Mouse (Mus musculus) CD4-positive, CD25-positive, alpha-beta regulatory T cell, adult 2 months (primary cell): ENCODE measurements around the gene Pdzd2.

Experiments used
- DNase-seq: peaks from one replicate; pipeline ENCODE4 v3.0.0-alpha.2; 2012; ENCODE audit warnings: low read depth, low spot score

Gene Pdzd2

GRCm38 (mm10) chr15:12432320-12432719, 307.4 kb downstream of the Pdzd2 start:
- DNase-seq: no peak

DNA sequence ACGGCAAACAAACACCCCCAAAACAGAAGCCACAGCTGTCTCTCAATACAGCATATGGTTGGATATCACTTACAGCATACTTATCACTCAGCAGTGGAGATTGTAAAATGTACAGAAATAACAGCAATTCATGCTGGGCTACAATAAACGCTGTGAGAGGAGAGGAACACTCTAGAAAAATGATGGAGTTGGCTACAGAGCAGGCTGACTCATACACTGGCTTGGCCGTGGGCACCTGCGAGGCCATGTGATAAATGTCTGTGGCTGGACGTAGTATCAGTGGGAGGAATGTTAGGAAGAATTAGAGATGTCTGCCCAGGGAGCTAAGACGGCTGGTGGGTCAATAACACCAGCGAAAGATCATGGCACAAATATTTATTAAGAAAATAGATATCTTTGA, 308.0 kb downstream of the Pdzd2 start:
- DNase-seq: no peak

GRCm38 (mm10) chr15:12431188-12431587, 308.5 kb downstream of the Pdzd2 start:
- DNase-seq: no peak

DNA sequence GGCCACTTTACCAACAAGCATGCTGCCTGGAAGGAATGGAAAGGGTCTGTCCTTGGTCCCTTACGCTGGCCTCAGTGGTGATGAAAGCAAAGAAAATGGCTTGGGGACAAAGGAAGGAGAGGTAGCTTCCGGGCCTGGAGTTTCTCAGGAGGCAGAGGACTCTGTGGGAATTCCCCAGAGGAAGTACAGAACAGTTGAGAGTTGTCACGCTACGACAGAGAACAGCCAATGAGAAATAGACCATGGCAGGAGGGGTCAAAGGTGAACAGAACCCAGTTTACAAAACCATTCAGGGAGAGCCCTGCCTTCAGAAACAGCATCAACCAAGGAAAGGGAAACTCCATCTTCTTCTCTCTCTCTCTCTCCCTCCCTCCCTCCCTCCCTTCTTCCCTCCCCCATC, 309.1 kb downstream of the Pdzd2 start:
- DNase-seq: no peak

- DNase-seq: no peak
Measured at GRCm38 (mm10) chr15:12429572-12430431, 309.9 kb downstream of the Pdzd2 start.

GRCm38 (mm10) chr15:12427818-12428217, 311.9 kb downstream of the Pdzd2 start:
- DNase-seq: no peak

- no peak for DNase-seq
Measured at GRCm38 (mm10) chr15:12426342-12426741, 313.4 kb downstream of the Pdzd2 start.

DNA sequence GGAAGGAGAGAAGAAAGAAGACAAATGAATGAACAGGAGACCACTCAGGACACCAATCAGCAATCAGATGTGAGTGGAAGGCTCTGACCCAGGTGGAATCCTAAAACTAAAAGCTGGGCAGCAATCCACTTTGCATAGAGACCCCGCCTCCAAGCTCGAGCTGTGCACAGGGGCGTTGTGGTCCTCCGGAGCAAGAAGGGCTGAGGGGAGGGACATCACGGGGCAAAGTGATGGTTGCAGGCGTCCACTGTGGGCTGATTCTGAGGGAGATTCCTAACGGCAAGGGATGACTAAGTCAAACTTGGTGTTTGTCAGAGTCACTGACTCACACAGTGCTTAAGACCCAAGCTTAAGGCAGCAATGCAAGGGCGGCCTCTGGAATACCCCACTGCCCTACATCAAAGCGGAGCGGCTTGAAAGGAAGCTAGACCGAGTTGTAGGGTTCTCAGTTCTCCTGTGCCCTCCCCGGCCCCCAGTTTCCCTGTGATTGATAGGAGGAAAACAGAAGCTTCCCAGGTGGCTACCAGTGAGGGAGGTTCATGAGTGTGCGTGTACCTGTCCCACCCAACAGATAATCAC, 314.6 kb downstream of the Pdzd2 start:
- no peak for DNase-seq

DNA sequence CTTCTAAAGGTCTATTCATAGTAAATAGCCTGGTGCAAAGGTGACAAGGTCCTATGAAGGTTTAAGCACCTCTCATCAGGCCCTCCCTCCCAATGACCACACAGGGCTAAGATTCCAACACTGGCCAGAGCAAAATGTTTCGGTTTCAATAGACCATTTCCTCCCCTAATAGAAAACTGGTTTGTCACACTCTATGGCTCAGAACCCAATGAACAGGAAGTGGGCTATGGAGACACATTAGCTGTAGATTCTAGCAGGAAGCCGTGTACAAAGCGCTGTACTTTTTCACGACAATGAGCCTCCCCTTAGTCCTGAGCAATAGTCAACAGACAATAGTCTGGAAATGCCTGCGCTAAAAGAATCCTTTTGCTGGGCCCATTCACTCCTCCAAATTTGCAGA, 315.5 kb downstream of the Pdzd2 start:
- DNase-seq: peak; percentile 56

DNA sequence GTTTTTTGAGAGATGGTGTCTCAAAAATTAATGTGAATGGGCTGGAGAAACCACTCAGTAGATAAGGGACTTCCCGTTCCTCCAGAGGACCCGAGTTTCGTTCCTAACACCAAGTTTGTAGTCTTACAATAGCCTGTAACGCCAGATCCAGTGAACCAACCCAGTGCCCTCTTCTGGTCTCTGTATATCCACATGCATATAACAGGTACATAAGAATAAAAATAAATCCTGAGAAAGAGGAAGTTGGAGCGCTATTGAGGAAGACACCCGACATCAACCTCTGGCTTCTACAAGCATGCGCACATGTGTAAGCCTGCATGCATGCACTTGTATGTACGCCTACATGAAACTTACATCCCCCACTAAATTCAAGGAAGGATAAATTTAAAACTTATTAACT, 318.8 kb downstream of the Pdzd2 start:
- no peak for DNase-seq

GRCm38 (mm10) chr15:12420376-12420775, 319.3 kb downstream of the Pdzd2 start:
- no peak for DNase-seq

DNA sequence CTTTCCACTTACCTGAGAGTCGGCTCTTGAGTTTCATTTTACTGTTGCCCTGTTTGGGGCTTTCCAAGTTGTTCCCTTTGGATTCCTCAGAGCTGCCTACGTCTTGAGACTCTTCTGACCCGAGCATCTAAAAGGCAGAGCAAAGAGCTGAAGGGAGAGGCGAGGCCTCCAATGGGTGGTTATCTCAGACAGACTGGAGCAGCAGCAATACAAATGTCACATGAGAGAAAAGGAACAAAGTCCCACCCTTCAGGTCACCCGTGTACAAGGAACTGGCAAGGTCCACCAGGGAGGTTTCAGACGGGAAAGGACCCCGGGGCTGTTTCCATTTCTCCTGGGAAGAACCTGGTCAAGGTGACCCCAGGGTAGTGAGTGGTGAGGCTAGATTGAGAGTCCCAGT, 320.3 kb downstream of the Pdzd2 start:
- DNase-seq: no peak

GRCm38 (mm10) chr15:12415536-12416200, 324.1 kb downstream of the Pdzd2 start:
- no peak for DNase-seq

DNA sequence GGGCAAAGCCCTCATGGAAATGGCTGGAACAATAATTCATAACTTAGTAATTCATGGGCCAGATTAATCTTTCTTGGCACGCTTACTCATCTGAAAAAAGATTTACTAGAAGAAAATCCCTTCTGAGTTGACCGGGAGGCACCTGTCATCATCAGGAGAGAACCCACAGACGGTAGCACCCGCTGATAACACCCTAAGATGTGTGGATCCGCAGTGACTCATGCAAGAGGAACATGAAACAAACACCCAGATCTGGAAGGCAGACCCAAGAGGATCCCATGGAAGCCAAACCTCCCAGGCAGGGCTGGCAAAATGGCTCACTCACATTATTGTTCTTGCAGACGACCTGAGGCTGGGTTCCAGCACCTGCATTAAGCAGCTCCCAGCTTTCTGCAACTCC, 325.0 kb downstream of the Pdzd2 start:
- no peak for DNase-seq

DNA sequence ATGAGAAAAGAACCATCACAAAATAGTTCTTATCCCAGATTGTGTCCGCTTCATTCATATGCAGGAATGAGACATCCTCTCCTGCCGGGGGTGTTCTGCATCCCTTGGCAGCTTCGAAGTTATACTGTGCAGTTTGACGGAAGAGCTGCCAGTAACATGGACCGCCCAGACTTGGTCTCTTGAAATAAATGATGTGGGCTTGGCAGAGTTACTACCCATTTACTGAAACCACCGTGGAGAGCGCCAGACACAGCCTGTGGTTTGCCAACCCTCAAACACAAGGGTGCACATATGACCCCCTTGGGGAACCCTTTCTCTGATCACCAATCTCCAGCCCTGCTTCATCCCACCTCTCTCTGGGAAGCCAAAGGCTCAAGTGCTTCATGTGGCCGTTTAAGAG, 331.5 kb downstream of the Pdzd2 start:
- no peak for DNase-seq

- DNase-seq: no peak
Measured at GRCm38 (mm10) chr15:12405592-12405991, 334.1 kb downstream of the Pdzd2 start.

DNA sequence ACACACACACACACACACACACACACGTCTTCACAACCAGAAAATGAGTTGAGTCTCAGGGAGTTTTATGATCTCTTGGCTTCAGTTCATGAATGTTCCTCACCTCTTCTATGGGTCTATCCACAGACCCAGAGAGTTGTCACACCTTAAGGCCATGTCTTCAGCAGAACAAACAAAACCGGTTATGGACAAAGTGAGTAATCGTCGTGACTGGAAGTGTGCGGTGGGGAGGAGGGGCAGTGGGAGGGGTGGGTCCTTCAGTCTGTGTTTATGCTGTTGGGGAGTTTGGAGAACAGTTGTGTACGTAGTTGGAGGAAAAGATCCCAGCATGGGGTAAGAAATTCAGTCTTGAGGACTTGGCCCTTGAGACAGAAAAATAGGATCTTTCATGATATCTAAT, 342.7 kb downstream of the Pdzd2 start:
- DNase-seq: no peak

DNA sequence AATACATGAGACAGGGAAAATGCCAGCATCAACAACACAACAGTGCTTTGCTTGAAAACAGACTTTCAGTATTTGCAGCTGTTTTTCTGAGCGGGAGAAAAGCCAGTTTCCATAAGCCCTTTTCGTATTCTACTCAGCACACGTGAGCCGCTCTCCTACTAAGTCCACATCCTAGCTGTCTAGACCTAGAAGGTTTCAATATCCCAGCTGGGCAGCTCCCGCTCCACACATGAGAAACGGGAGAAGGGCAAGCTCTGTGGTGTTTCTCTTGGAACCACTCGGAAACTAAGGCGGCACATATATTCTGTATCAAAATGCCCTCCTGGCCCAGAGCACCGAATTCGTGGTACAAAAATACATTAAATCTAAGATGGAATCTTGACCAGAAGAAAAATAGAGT, 345.0 kb downstream of the Pdzd2 start:
- DNase-seq: no peak

GRCm38 (mm10) chr15:12388726-12389489, 350.8 kb downstream of the Pdzd2 start:
- no peak for DNase-seq

DNA sequence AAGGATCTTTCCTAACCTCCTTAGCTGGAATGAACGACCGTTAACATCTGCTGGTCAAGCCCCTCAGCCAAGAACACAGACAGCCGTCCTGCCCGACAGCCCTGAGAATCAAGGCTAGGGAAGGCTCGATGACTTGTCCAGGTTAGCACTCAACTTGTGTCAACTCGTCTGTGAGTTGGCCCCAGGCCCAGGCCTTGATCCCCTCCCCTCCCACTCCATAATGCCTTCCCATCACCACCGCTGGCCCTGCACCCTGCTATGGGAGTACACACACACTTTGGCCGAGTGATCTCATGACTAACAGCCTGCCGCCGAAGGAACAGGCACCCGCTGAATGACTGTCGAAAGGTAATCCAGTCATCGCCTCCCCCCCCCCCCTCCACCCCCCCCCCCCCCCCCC, 355.0 kb downstream of the Pdzd2 start:
- DNase-seq: no peak

- DNase-seq: peak; percentile 89
Measured at GRCm38 (mm10) chr15:12380548-12380947, 359.2 kb downstream of the Pdzd2 start.

- no peak for DNase-seq
Measured at GRCm38 (mm10) chr15:12380057-12380456, 359.7 kb downstream of the Pdzd2 start.
